Mouse (Mus musculus): Measurements from ENCODE around the gene Cramp1l. TPM values are rescaled to one million over a fixed set of nuclear protein-coding genes. Genes with fewer than 3 reads are reported as not detected.
"Not testable (repeated sequence)": the region's sequence is repeated elsewhere in the genome, so short reads cannot be mapped to it uniquely, and the experiment has no call there.

The Cramp1l gene
- total RNA-seq, 2 experiments from 2014 or later = 28.6 to 29.0 TPM

- intact Hi-C loops (cut with DNase I) = loop anchor here (2.0 kb wide), 1 partner anchor 24 kb away; the partner anchor contains the start of gene Mapk8ip3
- DNase-seq (ENCODE audit: low spot score in 2 of 2) = no peak
Measured at GRCm38 (mm10) chr17:24960852-24961715, 54.5 kb downstream of the Cramp1l start.

- DNase-seq (ENCODE audit: low spot score in 2 of 2) = peak; percentile 94 to 95
- intact Hi-C loops (cut with DNase I) = loop anchor here (2.0 kb wide), 1 partner anchor 23 kb away; the partner anchor contains the start of gene Mapk8ip3
Measured at GRCm38 (mm10) chr17:24960135-24960851, 55.3 kb downstream of the Cramp1l start, which contains the start of gene Jpt2. Gene Jpt2, minus strand, starts transcription at chr17:24960689.

GRCm38 (mm10) chr17:24959371-24959770 lies 56.2 kb downstream of the Cramp1l start:
- no peak for DNase-seq (ENCODE audit: low spot score in 2 of 2)
- intact Hi-C loops (cut with DNase I) = no loop called here

- intact Hi-C loops (cut with DNase I) = no loop called here
- DNase-seq (ENCODE audit: low spot score in 2 of 2) = no peak
Measured at GRCm38 (mm10) chr17:24953291-24953690, 62.3 kb downstream of the Cramp1l start.

GRCm38 (mm10) chr17:24950671-24951070 lies 64.9 kb downstream of the Cramp1l start:
- DNase-seq (ENCODE audit: low spot score in 2 of 2) = no peak
- intact Hi-C loops (cut with DNase I) = no loop called here

- intact Hi-C loops (cut with DNase I) = no loop called here
- DNase-seq (ENCODE audit: low spot score in 2 of 2) = no peak
Measured at GRCm38 (mm10) chr17:24948204-24948603, 67.4 kb downstream of the Cramp1l start.

GRCm38 (mm10) chr17:24943589-24943988 lies 72.0 kb downstream of the Cramp1l start:
- DNase-seq (ENCODE audit: low spot score in 2 of 2); intact Hi-C loops (cut with DNase I): not testable (repeated sequence)

- DNase-seq (ENCODE audit: low spot score in 2 of 2) = peak; percentile 61 to 68
- intact Hi-C loops (cut with DNase I) = no loop called here
Measured at GRCm38 (mm10) chr17:24943036-24943435, 72.6 kb downstream of the Cramp1l start.

- peak in 1 of 2 experiments; percentile 22 for DNase-seq (ENCODE audit: low spot score in 2 of 2)
- intact Hi-C loops (cut with DNase I) = not testable (repeated sequence)
Measured at GRCm38 (mm10) chr17:24942453-24942852, 73.1 kb downstream of the Cramp1l start.

GRCm38 (mm10) chr17:24937266-24937665 lies 78.3 kb downstream of the Cramp1l start:
- DNase-seq (ENCODE audit: low spot score in 2 of 2) = no peak
- intact Hi-C loops (cut with DNase I) = loop anchor here (2.0 to 5.0 kb wide), 2 partner anchors 24 to 80 kb away; partner anchors contain the start of genes Cramp1l, Ift140 and Jpt2

GRCm38 (mm10) chr17:24936259-24937237 lies 79.0 kb downstream of the Cramp1l start, which contains the start of gene Mapk8ip3:
Gene Mapk8ip3, minus strand, starts transcription at chr17:24936977.
- peak; percentile 96 to 97 for DNase-seq (ENCODE audit: low spot score in 2 of 2)
- intact Hi-C loops (cut with DNase I) = loop anchor here (2.0 to 5.0 kb wide), 2 partner anchors 24 to 81 kb away; partner anchors contain the start of genes Cramp1l, Ift140 and Jpt2

- DNase-seq (ENCODE audit: low spot score in 2 of 2) = no peak
- intact Hi-C loops (cut with DNase I) = loop anchor here (2.0 to 5.0 kb wide), 2 partner anchors 25 to 82 kb away; partner anchors contain the start of genes Cramp1l, Ift140 and Jpt2
Measured at GRCm38 (mm10) chr17:24935666-24936065, 79.9 kb downstream of the Cramp1l start.

GRCm38 (mm10) chr17:24934926-24935325 lies 80.7 kb downstream of the Cramp1l start:
- DNase-seq (ENCODE audit: low spot score in 2 of 2) = no peak
- intact Hi-C loops (cut with DNase I) = loop anchor here (5.0 kb wide), 1 partner anchor 82 kb away; the partner anchor contains the start of genes Cramp1l and Ift140

- DNase-seq (ENCODE audit: low spot score in 2 of 2) = no peak
- intact Hi-C loops (cut with DNase I) = no loop called here
Measured at GRCm38 (mm10) chr17:24933163-24933562, 82.4 kb downstream of the Cramp1l start.

- DNase-seq (ENCODE audit: low spot score in 2 of 2) = no peak
- intact Hi-C loops (cut with DNase I) = no loop called here
Measured at GRCm38 (mm10) chr17:24932431-24932830, 83.2 kb downstream of the Cramp1l start.

GRCm38 (mm10) chr17:24929506-24929905 lies 86.1 kb downstream of the Cramp1l start:
- intact Hi-C loops (cut with DNase I) = no loop called here
- DNase-seq (ENCODE audit: low spot score in 2 of 2) = no peak

- intact Hi-C loops (cut with DNase I) = no loop called here
- no peak for DNase-seq (ENCODE audit: low spot score in 2 of 2)
Measured at GRCm38 (mm10) chr17:24923246-24923645, 92.3 kb downstream of the Cramp1l start.

- no peak for DNase-seq (ENCODE audit: low spot score in 2 of 2)
- intact Hi-C loops (cut with DNase I) = no loop called here
Measured at GRCm38 (mm10) chr17:24913984-24914383, 101.6 kb downstream of the Cramp1l start.

Data from left cerebral cortex, postnatal 36 days (tissue).